Mouse (Mus musculus) embryonic fibroblast, embryonic 13.5 days (primary cell): Measurements from ENCODE around the gene BC048679.

Experiments
- CTCF ChIP-seq: IDR thresholded peaks from 2 replicates; pipeline ENCODE4 v1.5.1; 2011; ENCODE audit warnings: mild to moderate bottlenecking, control low read depth, low read length, moderate library complexity, borderline replicate concordance; ENCODE audit not compliant: insufficient read depth
- POLR2A ChIP-seq: IDR thresholded peaks from 2 replicates; pipeline ENCODE4 v1.6.1; 2011; ENCODE audit warnings: low read depth, mild to moderate bottlenecking, control low read depth, low read length, moderate library complexity

DNA sequence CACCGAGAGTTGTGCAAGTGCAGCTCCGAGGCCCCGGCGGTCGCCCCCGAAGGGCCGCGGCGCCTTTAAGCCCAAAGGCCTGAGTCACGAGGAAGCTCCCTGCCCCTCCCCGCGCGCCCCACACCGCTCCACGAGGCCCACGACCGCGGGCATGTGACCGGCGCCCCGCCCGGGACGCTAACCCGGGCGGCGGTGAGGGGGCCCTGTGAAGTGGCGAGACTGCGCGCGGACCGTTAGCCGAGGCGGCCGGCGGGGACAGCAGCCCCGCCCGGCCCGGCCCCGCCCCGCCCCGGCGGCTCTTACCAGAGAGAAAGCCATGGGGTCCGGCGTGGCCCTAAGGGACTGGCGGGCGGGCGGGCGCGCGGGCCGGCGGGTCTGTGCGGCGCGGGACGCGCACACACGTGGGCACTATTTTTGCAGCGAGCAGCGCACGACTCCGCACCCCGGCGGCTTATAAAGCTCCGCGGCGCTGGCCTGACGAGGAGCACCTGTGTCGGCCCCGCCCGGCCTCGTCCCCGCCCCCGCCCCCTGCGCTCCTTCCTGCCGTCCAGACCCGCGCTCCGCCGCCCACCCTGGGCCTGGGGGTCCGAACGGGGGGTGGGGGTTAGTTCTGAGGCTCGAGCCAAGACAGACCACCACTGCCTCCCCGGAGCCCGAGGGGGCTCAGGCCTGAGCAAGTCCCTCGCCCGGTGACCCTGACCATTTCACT, 43.6 kb downstream of the BC048679 start:
- TF ChIP-seq POLR2A, result 0 out of 2 replicates have a peak, but pooled peaks have one; percentile 9
- no peak for TF ChIP-seq CTCF
